Mouse (Mus musculus) neural tube, embryonic 12.5 days (tissue): Measurements from ENCODE around the gene Ppfia2. TPM values are rescaled to one million over a fixed set of nuclear protein-coding genes. Genes with fewer than 3 reads are reported as not detected.

ENCODE experiments used
- ATAC-seq: fragments of 200-750 bp; cut with Nextera tagmentation; 2 replicates; pipeline ENCODE4 v1.8.0; 2017; ENCODE audit warnings: low read depth, mild to moderate bottlenecking, moderate TSS enrichment, moderate library complexity; ENCODE audit not compliant: low FRiP score
- H3K27ac ChIP-seq: fragments of 300-500 bp; sonication (generic); 2 replicates; pipeline ENCODE4 v1.5.1; 2016
- H3K27me3 ChIP-seq: fragments of 300-500 bp; sonication (generic); replicated peaks from 2 replicates; pipeline ENCODE4 v1.6.1; 2016; ENCODE audit warnings: mild to moderate bottlenecking
- H3K36me3 ChIP-seq: fragments of 300-500 bp; sonication (generic); 2 replicates; pipeline ENCODE4 v1.6.1; 2016; ENCODE audit warnings: mild to moderate bottlenecking
- H3K4me1 ChIP-seq: fragments of 300-500 bp; sonication (generic); 2 replicates; pipeline ENCODE4 v1.6.1; 2016
- H3K4me2 ChIP-seq: fragments of 300-500 bp; sonication (generic); replicated peaks from 2 replicates; pipeline ENCODE4 v1.6.1; 2016; ENCODE audit warnings: mild to moderate bottlenecking
- H3K4me3 ChIP-seq: fragments of 300-500 bp; sonication (generic); 2 replicates; pipeline ENCODE4 v1.5.1; 2016
- H3K9ac ChIP-seq: fragments of 300-500 bp; sonication (generic); 2 replicates; pipeline ENCODE4 v1.6.1; 2016; ENCODE audit warnings: mild to moderate bottlenecking
- H3K9me3 ChIP-seq: fragments of 300-500 bp; sonication (generic); 2 replicates; pipeline ENCODE4 v1.6.1; 2016; ENCODE audit warnings: mild to moderate bottlenecking
- WGBS: fragments of 180-500 bp; shearing (Covaris S2); methylation state at CpG from one replicate; pipeline ENCODE4 v1.1.7; 2016; 5-methylcytosine and 5-hydroxymethylcytosine counted together
- polyA plus RNA-seq: library from polyadenylated mRNA; unstranded; fragments of >200 nt; fragmentation: Nextera tagmentation; extraction: Ambion mirVana; gene quantifications from 2 replicates; pipeline ENCODE4 v1.2.1, GENCODE M21; 2016

Gene Ppfia2
- polyA plus RNA-seq, 1 experiment from 2014 or later: 10.3 TPM

DNA sequence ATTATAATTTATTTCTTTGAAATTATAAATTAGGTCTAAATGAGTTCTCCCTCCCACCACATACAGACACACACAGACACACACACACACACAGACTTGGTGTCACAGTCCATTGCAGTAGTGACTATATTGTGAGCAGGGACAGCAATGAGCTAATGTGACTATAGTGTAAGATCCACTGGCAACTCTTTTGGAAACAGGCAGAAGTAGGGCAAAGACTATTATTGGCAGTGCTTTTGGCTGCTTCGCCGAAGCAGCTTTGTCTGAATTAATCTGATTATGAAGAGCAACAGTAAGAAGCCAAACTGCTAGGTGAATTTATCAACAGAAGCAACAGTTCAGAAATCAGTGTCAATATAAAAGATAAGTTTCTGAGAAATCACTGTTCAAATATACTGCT lies 249.8 kb downstream of the Ppfia2 start:
- 92% methylated on average over 2 of the region's 2 CpGs for WGBS
- Histone ChIP-seq H3K36me3 (no peaks in the 10 kb centered on the region), H3K27me3 (no peaks in the 10 kb centered on the region), H3K4me1 (no peaks in the 10 kb centered on the region), H3K9me3 (no peaks in the 10 kb centered on the region), H3K9ac (no peak overlapping the region), H3K27ac (no peak overlapping the region), H3K4me2 (no peak overlapping the region), H3K4me3 (no peak overlapping the region)
- no peak for ATAC-seq

DNA sequence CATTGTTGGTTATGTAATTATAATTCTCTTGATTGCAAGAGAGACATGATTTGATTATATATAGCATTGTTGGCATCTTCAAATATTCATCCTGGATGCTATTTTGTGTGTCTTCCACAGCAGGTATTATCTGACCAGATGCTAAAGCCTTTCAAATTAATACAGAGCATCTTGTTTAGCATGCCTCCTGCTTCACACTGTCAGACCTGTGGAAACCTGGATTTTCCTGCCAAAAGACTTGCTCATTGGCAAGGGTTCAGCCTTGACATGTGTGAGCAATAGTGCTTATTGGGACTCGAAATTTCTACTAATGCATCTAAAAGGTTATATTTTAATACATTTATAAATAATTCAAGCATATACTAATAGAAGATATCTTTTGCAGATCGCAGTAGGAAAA lies 262.1 kb downstream of the Ppfia2 start:
- H3K4me2 ChIP-seq: no peak overlapping the region
- H3K27me3 ChIP-seq: no peaks in the 10 kb centered on the region
- no peaks in the 10 kb centered on the region for H3K4me1 ChIP-seq
- no peak overlapping the region for H3K4me3 ChIP-seq
- H3K36me3 ChIP-seq: no peaks in the 10 kb centered on the region
- no peak for ATAC-seq
- WGBS: 81% methylated on average over 2 of the region's 2 CpGs
- no peak overlapping the region for H3K27ac ChIP-seq
- H3K9ac ChIP-seq: no peak overlapping the region
- no peaks in the 10 kb centered on the region for H3K9me3 ChIP-seq

DNA sequence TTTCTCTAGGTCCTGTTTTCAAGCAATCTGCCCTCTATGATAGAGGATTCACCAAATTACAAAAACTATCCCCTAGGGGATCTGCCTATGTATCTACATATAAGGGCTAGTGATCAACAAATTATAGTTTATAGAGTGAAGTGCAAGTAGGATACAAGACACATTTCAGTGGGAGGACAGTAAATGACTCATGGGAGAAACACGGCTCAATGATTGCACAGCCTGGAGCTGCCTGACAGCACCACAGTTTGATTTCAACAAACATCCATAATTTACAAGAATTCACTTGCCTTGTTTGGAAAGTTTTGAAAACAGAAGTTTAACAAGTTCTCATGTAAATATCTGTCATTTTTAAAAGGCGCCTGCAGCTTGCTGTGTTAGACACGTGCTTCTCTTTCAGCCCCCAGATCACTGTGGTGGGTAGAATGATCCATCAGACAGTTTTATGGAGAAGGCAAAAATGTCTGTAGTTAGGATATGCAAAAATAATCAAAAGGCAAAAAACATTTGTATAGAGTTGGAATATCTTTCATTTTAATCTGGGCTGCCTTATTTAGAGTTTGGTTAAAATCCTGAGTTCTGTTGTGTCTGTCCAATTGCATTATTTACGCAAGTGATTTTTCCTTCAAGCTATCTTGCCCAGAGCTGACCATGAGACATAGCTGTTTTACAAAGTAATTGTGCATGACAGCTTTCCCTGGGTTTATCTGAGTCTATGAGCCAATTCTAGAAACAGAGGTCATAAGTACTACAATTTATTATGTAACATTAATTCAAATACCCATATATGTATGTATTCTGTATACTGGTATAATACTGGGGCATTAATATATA lies 266.3 kb downstream of the Ppfia2 start:
- WGBS: 82% methylated on average over 4 of the region's 4 CpGs
- Histone ChIP-seq H3K27ac (no peak overlapping the region), H3K9me3 (no peaks in the 10 kb centered on the region), H3K36me3 (no peaks in the 10 kb centered on the region), H3K4me3 (no peak overlapping the region), H3K9ac (no peak overlapping the region), H3K27me3 (no peaks in the 10 kb centered on the region), H3K4me1 (no peaks in the 10 kb centered on the region), H3K4me2 (no peak overlapping the region)
- no peak for ATAC-seq

DNA sequence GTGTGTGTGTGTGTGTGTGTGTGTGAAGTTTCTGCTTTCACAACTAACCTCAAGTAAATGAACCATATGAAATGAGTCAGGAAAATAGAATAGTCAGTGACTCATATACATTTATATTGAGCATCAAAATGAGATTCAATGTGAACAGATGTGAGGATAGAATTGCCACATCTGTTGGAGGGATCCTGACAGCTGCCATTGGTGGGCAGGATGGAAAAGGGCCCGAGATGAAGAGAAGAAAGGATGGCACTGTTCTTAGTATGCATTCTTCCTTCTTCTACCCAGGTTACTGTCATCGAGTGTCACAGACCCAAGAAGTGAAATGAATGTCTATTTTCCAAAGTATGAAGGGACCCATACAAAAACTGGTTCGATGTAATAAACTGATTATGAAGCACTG lies 268.1 kb downstream of the Ppfia2 start:
- Histone ChIP-seq H3K4me3 (no peak overlapping the region), H3K27ac (no peak overlapping the region), H3K9me3 (no peaks in the 10 kb centered on the region), H3K4me1 (no peaks in the 10 kb centered on the region), H3K4me2 (no peak overlapping the region), H3K27me3 (no peaks in the 10 kb centered on the region), H3K9ac (no peak overlapping the region), H3K36me3 (no peaks in the 10 kb centered on the region)
- no peak for ATAC-seq
- WGBS: 80% methylated on average over 3 of the region's 3 CpGs

DNA sequence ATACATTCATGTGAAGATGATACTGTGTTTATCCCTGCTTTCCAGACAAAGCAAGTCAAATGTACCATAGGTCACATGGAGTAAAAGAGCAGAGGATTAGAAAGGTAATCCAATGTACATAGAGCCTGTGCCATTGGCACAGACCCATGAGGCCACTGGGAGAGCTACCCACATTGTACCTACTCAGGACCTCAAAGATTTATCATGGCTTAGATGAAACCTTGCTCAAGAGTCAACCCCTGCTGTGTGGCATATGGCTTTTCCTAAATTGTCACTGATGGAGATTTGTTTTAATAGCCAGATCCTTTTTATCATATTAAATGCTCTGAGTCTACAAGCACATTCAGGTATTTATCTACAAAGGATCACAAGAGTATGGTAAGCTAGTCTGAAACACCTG lies 274.8 kb downstream of the Ppfia2 start:
- Histone ChIP-seq H3K9me3 (no peaks in the 10 kb centered on the region), H3K4me1 (no peaks in the 10 kb centered on the region), H3K27ac (no peak overlapping the region), H3K27me3 (no peaks in the 10 kb centered on the region), H3K4me2 (no peak overlapping the region), H3K36me3 (no peaks in the 10 kb centered on the region), H3K4me3 (no peak overlapping the region), H3K9ac (no peak overlapping the region)
- no peak for ATAC-seq

DNA sequence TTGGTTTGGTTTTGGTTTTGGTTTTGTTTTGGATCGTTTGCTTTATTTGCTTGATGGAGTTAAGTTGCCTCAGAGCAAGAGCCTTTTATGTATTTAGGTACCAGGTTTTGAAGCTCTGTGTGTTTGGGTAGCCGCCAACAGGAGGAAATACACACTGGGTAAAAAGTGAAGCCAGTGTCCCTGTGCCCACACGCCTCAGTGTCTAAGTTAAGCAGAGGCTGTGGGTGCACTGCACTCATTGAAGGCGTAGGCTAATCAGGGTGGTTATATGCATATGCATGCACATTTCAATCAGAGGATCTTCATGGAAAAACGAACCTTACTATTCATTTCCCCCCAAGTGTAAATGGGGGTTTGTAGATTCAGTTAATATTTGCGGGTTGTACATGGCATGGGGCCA lies 290.9 kb downstream of the Ppfia2 start:
- H3K4me2 ChIP-seq: no peak overlapping the region
- H3K9ac ChIP-seq: no peak overlapping the region
- no peak overlapping the region for H3K4me3 ChIP-seq
- H3K4me1 ChIP-seq: no peaks in the 10 kb centered on the region
- no peaks in the 10 kb centered on the region for H3K27me3 ChIP-seq
- H3K27ac ChIP-seq: no peak overlapping the region
- no peaks in the 10 kb centered on the region for H3K36me3 ChIP-seq
- ATAC-seq: no peak
- no peaks in the 10 kb centered on the region for H3K9me3 ChIP-seq
- WGBS: 88% methylated on average over 6 of the region's 6 CpGs

DNA sequence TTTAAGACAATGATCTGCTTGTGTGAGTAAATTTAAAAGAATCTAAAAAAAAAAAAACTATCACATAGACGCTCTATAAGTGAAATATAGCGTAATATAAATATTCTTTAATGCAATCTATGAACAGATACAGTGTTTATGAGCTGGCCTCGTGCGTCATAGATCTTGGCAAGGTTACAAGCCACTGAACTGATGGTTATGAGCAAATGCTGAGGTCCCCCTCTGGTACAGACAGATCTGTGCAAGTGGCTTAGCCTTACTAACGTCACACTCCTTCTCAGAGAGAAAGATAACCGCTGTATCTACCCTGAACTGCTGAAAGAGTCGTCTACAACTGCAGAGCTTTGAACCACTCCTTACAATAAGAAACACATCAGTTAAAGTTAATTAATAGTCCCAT lies 293.6 kb downstream of the Ppfia2 start:
- no peak overlapping the region for H3K9ac ChIP-seq
- no peak overlapping the region for H3K27ac ChIP-seq
- no peak for ATAC-seq
- H3K27me3 ChIP-seq: no peaks in the 10 kb centered on the region
- H3K4me1 ChIP-seq: no peaks in the 10 kb centered on the region
- no peak overlapping the region for H3K4me3 ChIP-seq
- H3K36me3 ChIP-seq: no peaks in the 10 kb centered on the region
- H3K9me3 ChIP-seq: no peaks in the 10 kb centered on the region
- no peak overlapping the region for H3K4me2 ChIP-seq
- 79% methylated on average over 7 of the region's 7 CpGs for WGBS

DNA sequence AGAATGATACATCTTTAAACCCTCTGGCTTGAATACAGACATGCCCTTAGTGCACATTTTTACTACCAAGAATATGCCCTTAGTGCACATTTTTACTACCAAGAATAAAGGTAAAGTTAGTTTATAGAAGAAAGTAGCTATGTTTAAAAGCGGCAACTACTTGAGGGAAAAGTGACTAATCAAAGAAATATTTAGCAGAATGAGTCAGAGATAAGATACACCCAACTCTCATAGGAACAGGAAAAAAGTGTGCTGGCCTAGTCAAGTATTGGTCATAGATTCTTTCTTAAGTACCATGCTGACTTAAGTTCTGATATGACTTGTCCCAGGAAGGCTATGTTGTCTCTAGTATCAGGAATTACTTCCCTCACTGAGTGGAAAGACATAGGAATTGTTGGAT lies 305.4 kb downstream of the Ppfia2 start:
- no peak for ATAC-seq
- Histone ChIP-seq H3K4me3 (no peak overlapping the region), H3K4me1 (no peaks in the 10 kb centered on the region), H3K9me3 (no peaks in the 10 kb centered on the region), H3K4me2 (no peak overlapping the region), H3K9ac (no peak overlapping the region), H3K27me3 (no peaks in the 10 kb centered on the region), H3K27ac (no peak overlapping the region), H3K36me3 (no peaks in the 10 kb centered on the region)
- 97% methylated on average over 1 of the region's 1 CpGs for WGBS

DNA sequence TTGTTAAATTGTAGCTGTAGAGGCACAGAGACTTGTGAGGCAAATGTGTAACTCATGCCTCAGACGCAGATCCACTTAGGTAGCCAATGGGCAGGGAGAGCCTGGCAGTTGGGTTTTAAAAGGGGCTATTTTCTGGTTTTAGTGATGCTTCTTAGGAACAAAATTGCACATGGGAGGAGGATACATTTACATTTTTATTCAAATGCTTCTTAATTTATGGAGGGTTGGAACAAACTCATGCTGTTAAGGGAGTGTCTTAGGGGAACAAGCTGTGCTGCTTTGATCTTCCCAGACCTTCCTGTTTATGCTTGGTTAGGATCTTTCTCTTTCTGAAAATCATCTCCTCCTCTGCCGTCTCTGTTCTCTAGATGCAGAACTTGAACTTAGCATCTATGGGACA lies 345.3 kb downstream of the Ppfia2 start:
- Histone ChIP-seq H3K9ac (no peak overlapping the region), H3K9me3 (no peaks in the 10 kb centered on the region), H3K27me3 (no peaks in the 10 kb centered on the region), H3K36me3 (no peaks in the 10 kb centered on the region), H3K4me2 (no peak overlapping the region), H3K27ac (no peak overlapping the region), H3K4me3 (no peak overlapping the region), H3K4me1 (no peaks in the 10 kb centered on the region)
- ATAC-seq: no peak
- 25% methylated on average over 2 of the region's 2 CpGs for WGBS

DNA sequence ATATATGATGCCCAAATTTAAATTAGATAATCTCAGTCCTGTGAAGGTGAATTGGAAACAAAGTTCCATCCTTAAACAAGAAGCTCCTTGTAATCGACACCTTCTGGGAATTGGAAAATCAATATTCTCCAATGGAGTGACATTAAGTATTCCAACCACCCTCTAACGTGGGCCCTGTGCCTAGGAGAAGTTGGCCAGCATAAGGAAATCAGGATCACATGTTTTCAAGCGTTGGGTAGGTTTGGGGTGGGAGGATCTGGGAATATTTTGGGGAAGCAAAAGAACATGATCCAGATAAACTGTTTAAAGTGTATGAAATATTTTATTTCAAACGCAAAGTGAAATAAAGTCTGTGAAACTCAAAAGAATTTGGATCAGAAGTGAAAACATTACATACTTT lies 348.2 kb downstream of the Ppfia2 start:
- no peak overlapping the region for H3K4me2 ChIP-seq
- H3K27ac ChIP-seq: no peak overlapping the region
- no peaks in the 10 kb centered on the region for H3K36me3 ChIP-seq
- no peaks in the 10 kb centered on the region for H3K4me1 ChIP-seq
- no peak for ATAC-seq
- WGBS: 82% methylated on average over 4 of the region's 4 CpGs
- H3K27me3 ChIP-seq: no peaks in the 10 kb centered on the region
- H3K4me3 ChIP-seq: no peak overlapping the region
- H3K9ac ChIP-seq: no peak overlapping the region
- no peaks in the 10 kb centered on the region for H3K9me3 ChIP-seq

DNA sequence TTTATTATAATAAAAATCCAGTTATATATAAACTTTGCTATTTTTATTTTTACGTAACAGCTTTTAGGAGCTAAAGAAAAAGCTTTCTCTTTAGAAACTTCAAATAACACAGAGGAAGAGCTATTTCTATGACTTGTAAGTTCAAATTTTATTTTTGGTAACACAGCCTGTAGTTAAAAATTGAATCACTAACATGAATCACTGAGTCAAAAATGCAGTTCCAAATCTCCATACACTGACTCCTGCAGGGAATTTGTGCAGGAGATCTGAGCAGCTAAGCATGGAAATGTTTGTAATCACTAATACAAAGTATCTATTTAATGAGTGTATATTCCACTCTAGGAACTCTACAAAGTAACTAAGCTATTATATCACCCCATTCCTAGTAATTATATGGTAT lies 354.1 kb downstream of the Ppfia2 start:
- Histone ChIP-seq H3K4me2 (no peak overlapping the region), H3K4me3 (no peak overlapping the region), H3K9ac (no peak overlapping the region), H3K27ac (no peak overlapping the region), H3K36me3 (no peaks in the 10 kb centered on the region), H3K4me1 (no peaks in the 10 kb centered on the region), H3K27me3 (no peaks in the 10 kb centered on the region), H3K9me3 (no peaks in the 10 kb centered on the region)
- 95% methylated on average over 1 of the region's 1 CpGs for WGBS
- no peak for ATAC-seq

DNA sequence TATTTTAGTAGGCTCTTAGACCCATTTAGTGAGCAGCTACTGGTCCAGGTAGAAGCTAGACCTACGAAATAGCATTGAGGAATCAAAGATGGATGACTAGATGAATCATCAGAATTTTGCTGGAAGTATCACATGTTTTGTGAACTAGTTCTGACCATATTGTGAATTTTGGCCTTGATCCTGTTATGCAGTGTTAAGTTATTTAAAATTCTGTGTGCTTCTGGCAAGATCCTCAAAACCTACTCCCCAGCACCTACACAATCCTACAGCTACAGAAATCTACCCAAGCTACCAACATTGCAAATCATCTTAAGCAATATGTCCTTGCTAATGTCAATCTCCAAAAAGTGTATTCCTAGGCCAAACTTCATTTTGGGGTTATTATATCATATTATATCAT lies 368.3 kb downstream of the Ppfia2 start:
- Histone ChIP-seq H3K9ac (no peak overlapping the region), H3K4me1 (no peaks in the 10 kb centered on the region)
- 88% methylated on average over 1 of the region's 1 CpGs for WGBS

DNA sequence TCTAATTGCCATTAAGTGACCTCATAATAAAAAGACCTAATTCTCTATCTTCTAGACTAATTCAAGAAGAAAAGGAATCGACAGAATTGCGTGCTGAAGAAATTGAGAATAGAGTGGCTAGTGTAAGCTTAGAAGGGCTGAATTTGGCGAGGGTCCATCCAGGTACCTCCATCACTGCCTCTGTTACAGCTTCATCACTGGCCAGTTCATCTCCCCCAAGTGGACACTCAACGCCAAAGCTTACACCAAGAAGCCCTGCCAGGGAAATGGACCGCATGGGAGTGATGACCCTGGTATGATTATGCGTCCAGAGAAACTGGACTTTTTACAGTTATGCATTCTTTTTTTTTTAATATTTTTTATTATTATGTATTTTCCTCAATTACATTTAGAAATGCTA lies 388.0 kb downstream of the Ppfia2 start:
- H3K9me3 ChIP-seq: no peaks in the 10 kb centered on the region
- 87% methylated on average over 6 of the region's 6 CpGs for WGBS
- no peak for ATAC-seq
- no peak overlapping the region for H3K4me2 ChIP-seq
- H3K4me1 ChIP-seq: no peaks in the 10 kb centered on the region
- H3K4me3 ChIP-seq: no peak overlapping the region
- H3K27me3 ChIP-seq: no peaks in the 10 kb centered on the region
- no peak overlapping the region for H3K9ac ChIP-seq
- no peak overlapping the region for H3K27ac ChIP-seq
- H3K36me3 ChIP-seq: no peaks in the 10 kb centered on the region

More for the DNA sequence above, 368.3 kb downstream of the Ppfia2 start:
- H3K27me3 ChIP-seq: no peaks in the 10 kb centered on the region
- H3K9me3 ChIP-seq: no peaks in the 10 kb centered on the region
- no peaks in the 10 kb centered on the region for H3K36me3 ChIP-seq
- no peak overlapping the region for H3K27ac ChIP-seq
- H3K4me2 ChIP-seq: no peak overlapping the region
- ATAC-seq: no peak
- H3K4me3 ChIP-seq: no peak overlapping the region
